Mouse (Mus musculus): ENCODE results near the gene Txndc15.

GRCm38 (mm10) chr13:55677364-55677763 lies 37.1 kb upstream of the Txndc15 start:
- TF ChIP-seq CTCF (IDR thresholded peaks at IDR 0.05; ENCODE audit: insufficient read depth, low read depth, low read length), result no peak
- no peak for TF ChIP-seq POLR2A (IDR thresholded peaks at IDR 0.05; ENCODE audit: insufficient read depth, low read depth, low read length)
